Mouse (Mus musculus): ENCODE results near the gene Ypel3.

DNA sequence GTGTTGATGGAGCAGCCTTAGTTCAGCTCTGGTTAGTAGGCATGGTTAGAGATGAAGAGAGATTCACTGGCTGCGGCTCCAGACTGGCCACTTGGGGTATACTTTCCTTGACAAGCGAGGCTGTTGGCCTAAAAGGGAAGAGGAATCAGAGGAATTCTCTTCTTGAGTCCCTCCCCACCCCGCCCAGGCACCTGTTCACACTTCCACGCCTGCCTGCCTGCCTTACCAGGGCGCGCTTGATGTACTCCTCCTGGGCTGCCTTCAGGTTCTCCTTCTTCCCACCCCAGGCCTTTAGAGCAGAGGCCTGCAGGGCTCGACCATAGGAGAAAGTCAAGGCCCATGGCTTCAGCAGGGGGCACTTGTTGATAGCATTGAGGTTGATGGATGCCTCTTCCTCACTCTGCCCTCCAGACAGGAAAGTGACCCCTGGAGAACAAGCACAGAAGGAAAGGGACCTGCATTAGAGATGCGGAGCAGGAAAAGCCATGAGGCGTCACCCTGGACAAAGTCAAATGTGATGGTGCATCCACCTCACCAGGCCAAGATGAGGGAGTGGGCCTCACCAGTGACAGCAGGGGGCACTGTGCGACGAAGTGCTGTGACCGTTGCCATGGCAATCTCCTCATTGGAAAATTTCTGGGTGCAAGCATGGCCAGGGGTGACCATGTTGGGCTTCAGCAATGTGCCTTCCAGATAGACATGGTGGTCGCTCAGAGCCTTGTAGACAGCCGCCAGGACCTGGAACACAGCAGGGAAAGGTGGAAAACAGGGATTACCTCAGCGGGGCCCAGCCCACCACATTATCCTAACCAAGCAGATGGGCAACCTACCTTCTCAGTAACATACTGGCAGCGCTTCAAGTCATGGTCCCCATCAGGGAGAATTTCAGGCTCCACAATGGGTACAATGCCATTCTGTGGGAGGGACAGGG lies 18.9 kb downstream of the Ypel3 start:
- TF ChIP-seq POLR2A (IDR thresholded peaks at IDR 0.05; ENCODE audit: borderline replicate concordance, insufficient read depth, low read length) = no peak
- TF ChIP-seq CTCF (IDR thresholded peaks at IDR 0.05; ENCODE audit: borderline replicate concordance, insufficient read depth, low read depth, low read length) = no peak

All from cerebellum, adult 2 months (tissue).